Mouse (Mus musculus) midbrain, postnatal 0 days (tissue): ENCODE measurements around the gene Rbm34. TPM values are rescaled to one million over a fixed set of nuclear protein-coding genes. Genes with fewer than 3 reads are reported as not detected.
A peak's percentile ranks its signal among the peaks of the same experiment; 100 is the strongest.

Source experiments
- ATAC-seq: fragments of 200-750 bp; cut with Nextera tagmentation; 2 replicates; pipeline ENCODE4 v1.8.0; 2017; ENCODE audit warnings: moderate number of reproducible peaks, mild to moderate bottlenecking, moderate TSS enrichment, moderate library complexity; ENCODE audit not compliant: low FRiP score
- DNase-seq: peaks from one replicate; pipeline ENCODE4 v3.0.0-alpha.2; 2015; ENCODE audit warnings: low spot score
- H3K27ac ChIP-seq: fragments of 300-500 bp; sonication (generic); 2 replicates; pipeline ENCODE4 v1.5.1; 2014; ENCODE audit warnings: low read depth, mild to moderate bottlenecking, low read length, mixed read lengths
- H3K27me3 ChIP-seq: fragments of 300-500 bp; sonication (generic); 2 replicates; pipeline ENCODE4 v1.6.1; 2014; ENCODE audit warnings: low read length, control low read depth, mixed read lengths; ENCODE audit not compliant: insufficient read depth
- H3K36me3 ChIP-seq: fragments of 300-500 bp; sonication (generic); 2 replicates; pipeline ENCODE4 v1.6.1; 2014; ENCODE audit warnings: low read length, control low read depth, mixed read lengths; ENCODE audit not compliant: insufficient read depth
- H3K4me1 ChIP-seq: fragments of 300-500 bp; sonication (generic); 2 replicates; pipeline ENCODE4 v1.6.1; 2014; ENCODE audit warnings: mild to moderate bottlenecking, control low read depth, antibody characterized with exemption, low read length, mixed read lengths; ENCODE audit not compliant: insufficient read depth
- H3K4me2 ChIP-seq: fragments of 300-500 bp; sonication (generic); 2 replicates; pipeline ENCODE4 v1.6.1; 2014; ENCODE audit warnings: low read depth, mild to moderate bottlenecking, low read length, mixed read lengths; ENCODE audit not compliant: poor library complexity, severe bottlenecking
- H3K4me3 ChIP-seq: fragments of 300-500 bp; sonication (generic); 2 replicates; pipeline ENCODE4 v1.5.1; 2014; ENCODE audit warnings: low read depth, mild to moderate bottlenecking, low read length, moderate library complexity
- H3K9ac ChIP-seq: fragments of 300-500 bp; sonication (generic); replicated peaks from 2 replicates; pipeline ENCODE4 v1.6.1; 2014; ENCODE audit warnings: mild to moderate bottlenecking, low read length, moderate library complexity, mixed read lengths; ENCODE audit not compliant: poor library complexity, severe bottlenecking
- H3K9me3 ChIP-seq: fragments of 300-500 bp; sonication (generic); 2 replicates; pipeline ENCODE4 v1.6.1; 2016; ENCODE audit warnings: low read length, control low read depth
- CTCF ChIP-seq: IDR thresholded peaks from 2 replicates; pipeline ENCODE4 v1.5.1; 2016; ENCODE audit warnings: antibody characterized with exemption, mild to moderate bottlenecking
- WGBS: fragments of 180-500 bp; shearing (Covaris S2); extraction: QIAGEN DNeasy Blood & Tissue Kit; methylation state at CpG from one replicate; pipeline ENCODE4 v1.1.7; 2014; 5-methylcytosine and 5-hydroxymethylcytosine counted together
- polyA plus RNA-seq: library from polyadenylated mRNA; unstranded; fragments of >200 nt; fragmentation: Nextera tagmentation; extraction: Ambion mirVana; gene quantifications from 2 replicates; pipeline ENCODE4 v1.2.1, GENCODE M21; 2015
- total RNA-seq: library from RNA; depleted of rRNA; stranded (reverse); fragments of >200 nt; gene quantifications from 2 replicates; pipeline ENCODE4 v1.2.3, GENCODE M21; 2014

Rbm34 gene
- total and polyA plus RNA-seq, 2 experiments from 2014 or later, result 16.2 to 32.7 TPM

GRCm38 (mm10) chr8:126975706-126976105, 4.8 kb upstream of the Rbm34 start:
- H3K36me3 ChIP-seq, result no peaks in the 10 kb centered on the region
- H3K4me1 ChIP-seq, result no peaks in the 10 kb centered on the region
- H3K4me3 ChIP-seq, result no peak overlapping the region
- WGBS, result 12% methylated on average over 1 of the region's 1 CpGs
- DNase-seq (peak; percentile 84), ATAC-seq (no peak)
- H3K9me3 ChIP-seq, result no peaks in the 10 kb centered on the region
- no peak overlapping the region for H3K27ac ChIP-seq
- TF ChIP-seq CTCF, result peak; percentile 88
- peaks cover 9% of the 10 kb centered on the region for H3K27me3 ChIP-seq
- no peak overlapping the region for H3K9ac ChIP-seq
- no peak overlapping the region for H3K4me2 ChIP-seq

- no peak overlapping the region for H3K4me2 ChIP-seq
- no peak for ATAC-seq
- TF ChIP-seq CTCF, result no peak
- DNase-seq, result no peak
- H3K27me3 ChIP-seq, result peaks cover 9% of the 10 kb centered on the region
- no peak overlapping the region for H3K9ac ChIP-seq
- 0 out of 2 replicates have a peak, but pooled peaks cover 4% of the 10 kb centered on the region for H3K4me1 ChIP-seq
- H3K36me3 ChIP-seq, result no peaks in the 10 kb centered on the region
- no peak overlapping the region for H3K27ac ChIP-seq
- no peak overlapping the region for H3K4me3 ChIP-seq
- no peaks in the 10 kb centered on the region for H3K9me3 ChIP-seq
- WGBS, result 84% methylated on average over 4 of the region's 4 CpGs
These were observed 3.6 kb upstream of the Rbm34 start for GRCm38 (mm10) chr8:126974511-126974910.

DNA sequence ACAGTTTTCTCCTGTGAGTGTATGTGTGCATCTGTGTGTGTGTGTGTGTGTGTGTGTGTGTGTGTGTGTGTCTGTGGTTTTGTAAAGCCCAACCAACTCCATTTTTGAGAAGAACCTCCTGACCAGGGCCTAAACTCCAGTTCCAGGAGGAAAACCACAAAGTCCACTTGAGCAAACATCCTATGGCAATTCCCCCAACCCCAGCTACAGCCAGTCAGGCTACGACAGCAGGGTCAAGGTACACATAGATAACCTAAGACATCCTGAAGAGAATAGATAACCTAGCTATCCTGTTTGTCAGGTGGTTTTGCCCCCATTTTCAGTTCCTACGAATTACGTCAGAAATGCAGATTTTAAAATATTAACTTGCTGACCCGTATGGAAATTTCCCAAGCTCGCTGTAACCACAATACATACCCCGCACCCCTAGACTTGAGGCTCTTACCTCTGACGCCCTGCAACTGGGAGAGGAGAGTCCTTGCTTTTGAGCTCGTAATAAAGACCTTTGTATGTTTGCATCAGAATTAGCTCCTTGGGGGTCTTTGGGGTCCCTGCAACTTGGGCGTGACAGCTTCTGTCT, 2.9 kb upstream of the Rbm34 start:
- WGBS, result 73% methylated on average over 9 of the region's 9 CpGs
- Histone ChIP-seq H3K9me3 (no peaks in the 10 kb centered on the region), H3K36me3 (0 out of 2 replicates have a peak, but pooled peaks cover 3% of the 10 kb centered on the region), H3K4me2 (no peak overlapping the region), H3K27ac (no peak overlapping the region), H3K4me3 (no peak overlapping the region), H3K27me3 (peaks cover 8% of the 10 kb centered on the region), H3K4me1 (0 out of 2 replicates have a peak, but pooled peaks cover 4% of the 10 kb centered on the region), H3K9ac (no peak overlapping the region)
- no peak for TF ChIP-seq CTCF
- ATAC-seq (no peak), DNase-seq (no peak)

DNA sequence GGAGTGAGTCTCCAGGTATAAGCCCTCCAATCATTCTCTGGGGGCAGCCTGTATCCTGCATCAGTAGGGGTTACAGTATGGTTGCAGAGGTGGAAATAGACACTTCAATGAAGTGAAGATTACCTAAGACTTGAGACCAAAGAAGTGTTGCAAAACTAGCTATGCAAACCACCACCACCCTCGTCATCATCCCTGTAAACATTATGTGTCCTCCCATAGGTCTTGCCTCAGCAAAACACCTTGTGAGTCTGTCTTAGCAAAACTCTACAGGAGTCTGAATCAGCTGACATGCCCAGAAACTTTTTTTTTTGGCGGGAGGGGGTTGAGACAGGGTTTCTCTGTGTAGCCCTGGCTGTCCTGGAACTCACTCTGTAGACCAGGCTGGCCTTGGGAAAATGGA, 1.8 kb upstream of the Rbm34 start:
- ATAC-seq, result no peak
- H3K27me3 ChIP-seq, result peaks cover 1% of the 10 kb centered on the region; the same call in 1 of the 2 replicates
- WGBS, result 70% methylated on average over 2 of the region's 2 CpGs

GRCm38 (mm10) chr8:126972102-126972501, 1.2 kb upstream of the Rbm34 start:
- 88% methylated on average over 2 of the region's 2 CpGs for WGBS
- Histone ChIP-seq H3K9me3 (no peaks in the 10 kb centered on the region), H3K4me3 (no peak overlapping the region), H3K4me1 (0 out of 2 replicates have a peak, but pooled peaks cover 4% of the 10 kb centered on the region), H3K9ac (no peak overlapping the region), H3K36me3 (0 out of 2 replicates have a peak, but pooled peaks cover 9% of the 10 kb centered on the region), H3K27me3 (no peaks in the 10 kb centered on the region), H3K4me2 (no peak overlapping the region), H3K27ac (no peak overlapping the region)
- no peak for DNase-seq
- TF ChIP-seq CTCF, result no peak
- no peak for ATAC-seq

More for the DNA sequence above, 1.8 kb upstream of the Rbm34 start:
- H3K4me2 ChIP-seq, result no peak overlapping the region
- no peaks in the 10 kb centered on the region for H3K9me3 ChIP-seq
- H3K9ac ChIP-seq, result no peak overlapping the region
- no peak for TF ChIP-seq CTCF
- H3K36me3 ChIP-seq, result 0 out of 2 replicates have a peak, but pooled peaks cover 6% of the 10 kb centered on the region
- no peak overlapping the region for H3K4me3 ChIP-seq
- H3K4me1 ChIP-seq, result 0 out of 2 replicates have a peak, but pooled peaks cover 4% of the 10 kb centered on the region
- DNase-seq, result no peak
- H3K27ac ChIP-seq, result no peak overlapping the region

GRCm38 (mm10) chr8:126971314-126971664, 418 bp upstream of the Rbm34 start:
- H3K36me3 ChIP-seq, result peaks cover 15% of the 10 kb centered on the region; the same call in 1 of the 2 replicates
- H3K4me2 ChIP-seq, result peak overlapping the region; percentile 71
- peak overlapping the region; percentile 94 for H3K4me3 ChIP-seq
- peak overlapping the region; percentile 90 for H3K27ac ChIP-seq
- H3K9ac ChIP-seq, result peak overlapping the region; percentile 77
- H3K27me3 ChIP-seq, result no peaks in the 10 kb centered on the region
- ATAC-seq (no peak), DNase-seq (no peak)
- H3K4me1 ChIP-seq, result 0 out of 2 replicates have a peak, but pooled peaks cover 4% of the 10 kb centered on the region
- 17% methylated on average over 13 of the region's 13 CpGs for WGBS
- TF ChIP-seq CTCF, result no peak
- H3K9me3 ChIP-seq, result no peaks in the 10 kb centered on the region
